Mouse (Mus musculus) naive thymus-derived CD4-positive, alpha-beta T cell, adult 2 months (primary cell): ENCODE results near the gene Sbno1.
"Not testable (repeated sequence)": the region's sequence is repeated elsewhere in the genome, so short reads cannot be mapped to it uniquely, and the experiment has no call there.

Source experiments
- DNase-seq: peaks from one replicate; pipeline ENCODE4 v3.0.0-alpha.2; 2011; ENCODE audit warnings: low read depth

Gene Sbno1

GRCm38 (mm10) chr5:124425412-124426259 lies at the start of gene Sbno1:
Sbno1 (minus strand) TSS chr5:124426001.
- DNase-seq = peak; percentile 96

DNA sequence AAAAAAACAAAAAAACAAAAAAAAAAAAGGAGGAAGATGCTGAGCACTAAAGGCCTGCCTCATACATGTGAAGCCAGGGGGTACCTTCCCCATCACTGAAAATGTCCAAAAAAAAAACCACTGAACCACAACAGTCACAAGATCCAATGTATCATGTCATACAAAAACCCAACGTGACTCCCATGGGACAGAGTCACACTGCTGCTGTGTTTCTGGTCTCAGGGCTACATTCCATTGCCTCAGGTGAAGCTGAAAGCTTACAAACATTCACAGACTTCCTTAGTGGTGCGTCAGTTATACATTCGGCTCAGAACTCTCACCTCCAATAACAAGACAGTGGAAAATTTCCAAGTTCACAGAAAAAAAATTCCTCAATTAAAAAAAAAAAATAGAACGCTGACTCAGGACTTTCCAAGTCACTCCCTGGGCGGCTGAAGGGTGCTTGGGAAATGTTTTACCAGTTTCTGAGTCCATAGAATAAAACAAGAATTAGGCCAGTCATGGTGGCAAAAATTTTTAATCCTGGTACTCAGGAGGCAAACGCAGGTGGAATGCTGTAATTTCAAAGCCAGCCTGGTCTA lies 44.9 kb upstream of the Sbno1 start:
- no peak for DNase-seq

- DNase-seq = no peak
Observed at GRCm38 (mm10) chr5:124469486-124469885, 43.7 kb upstream of the Sbno1 start.

- no peak for DNase-seq
Observed at GRCm38 (mm10) chr5:124468365-124468764, 42.6 kb upstream of the Sbno1 start.

DNA sequence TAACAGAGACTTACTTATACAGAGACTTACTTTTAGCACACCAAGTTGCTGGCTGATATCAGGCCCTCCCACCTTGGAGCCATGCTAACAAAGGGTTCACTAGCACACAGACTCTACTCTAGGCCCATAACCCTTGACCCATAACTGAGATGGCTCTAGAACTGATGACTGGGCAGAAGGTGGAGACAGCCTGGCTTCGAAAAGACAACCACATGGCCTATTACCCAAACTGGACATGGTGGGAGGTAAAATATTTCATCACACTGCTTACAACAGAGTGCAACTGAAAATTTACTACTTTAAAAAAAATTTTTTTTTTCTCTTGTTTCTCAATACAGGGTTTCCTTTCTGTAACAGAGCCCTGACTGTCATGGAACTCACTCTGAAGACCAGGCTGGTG lies 42.0 kb upstream of the Sbno1 start:
- no peak for DNase-seq

GRCm38 (mm10) chr5:124464905-124465304 lies 39.1 kb upstream of the Sbno1 start:
- DNase-seq = no peak

DNA sequence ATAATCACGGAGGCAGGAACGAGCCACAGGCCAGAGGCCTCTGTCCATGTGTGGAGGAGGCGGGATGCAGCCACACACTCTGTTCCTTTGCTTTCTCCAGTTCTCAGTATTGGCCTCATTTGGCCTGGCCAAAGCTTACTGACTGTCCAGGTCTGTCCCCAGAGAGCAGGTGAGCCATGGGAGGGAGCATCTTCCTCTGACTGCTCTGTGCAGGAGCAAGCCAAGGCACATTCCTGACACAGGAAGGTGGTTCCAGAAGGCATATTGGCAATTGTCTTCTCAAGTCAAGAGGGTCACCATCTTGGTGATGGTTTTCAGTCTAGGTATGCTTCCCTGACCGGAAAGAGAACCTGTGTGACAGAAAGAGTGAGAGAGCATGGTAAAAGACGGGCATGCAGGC lies 37.7 kb upstream of the Sbno1 start:
- no peak for DNase-seq

DNA sequence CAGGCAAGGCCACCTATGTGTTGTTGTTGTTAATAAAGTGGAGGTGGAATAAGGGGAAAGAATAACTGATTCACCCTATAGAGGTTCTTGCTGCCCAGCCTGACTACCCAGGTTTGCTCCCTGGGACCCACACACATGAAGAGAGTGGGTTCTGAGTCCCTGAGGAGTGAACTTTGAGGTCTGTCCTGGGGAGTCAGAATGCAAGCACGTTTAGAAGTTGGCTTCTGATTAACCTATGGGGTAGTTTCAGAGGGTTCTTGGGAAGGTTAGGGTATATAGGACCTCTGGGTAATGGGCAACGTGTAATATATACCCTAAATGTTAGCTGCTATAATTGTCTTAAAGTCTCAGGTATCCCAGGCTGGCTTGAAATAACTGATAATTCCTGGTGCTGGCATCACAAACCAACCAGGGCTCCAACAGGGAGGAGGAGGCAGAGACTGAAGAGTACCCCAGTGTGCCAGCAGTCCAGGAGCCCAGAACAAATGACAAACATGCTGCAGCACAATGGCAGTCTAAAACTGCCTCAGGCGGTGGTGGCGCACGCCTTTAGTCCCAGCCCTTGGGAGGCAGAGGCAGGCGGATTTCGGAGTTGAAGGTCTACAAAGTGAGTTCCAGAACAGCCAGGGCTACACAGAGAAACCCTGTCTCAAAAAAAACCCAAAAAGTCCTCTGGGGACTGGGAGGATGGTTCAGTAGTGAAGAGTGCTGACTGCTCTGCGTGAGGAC lies 36.7 kb upstream of the Sbno1 start:
- no peak for DNase-seq

GRCm38 (mm10) chr5:124460922-124461321 lies 35.1 kb upstream of the Sbno1 start:
- not testable (repeated sequence) for DNase-seq

DNA sequence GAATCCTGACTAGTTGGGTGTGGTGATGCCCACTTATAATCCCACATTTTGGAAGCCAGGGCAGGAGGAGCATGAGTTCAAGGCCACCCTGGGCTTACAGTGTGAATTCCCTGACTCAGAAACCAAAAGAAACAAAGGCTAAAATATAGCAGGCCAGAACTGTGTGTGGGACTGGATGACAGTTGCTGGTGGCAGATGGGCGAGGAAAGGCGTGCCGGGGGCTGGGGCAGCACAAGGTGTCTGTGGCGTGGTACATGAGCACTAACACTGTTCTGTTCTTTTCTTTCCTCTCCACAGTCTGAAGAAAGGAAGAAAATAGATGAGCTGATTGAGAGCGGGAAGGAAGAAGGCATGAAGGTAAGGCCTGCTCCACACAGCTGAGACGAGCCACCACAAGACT lies 31.0 kb upstream of the Sbno1 start:
- no peak for DNase-seq

DNA sequence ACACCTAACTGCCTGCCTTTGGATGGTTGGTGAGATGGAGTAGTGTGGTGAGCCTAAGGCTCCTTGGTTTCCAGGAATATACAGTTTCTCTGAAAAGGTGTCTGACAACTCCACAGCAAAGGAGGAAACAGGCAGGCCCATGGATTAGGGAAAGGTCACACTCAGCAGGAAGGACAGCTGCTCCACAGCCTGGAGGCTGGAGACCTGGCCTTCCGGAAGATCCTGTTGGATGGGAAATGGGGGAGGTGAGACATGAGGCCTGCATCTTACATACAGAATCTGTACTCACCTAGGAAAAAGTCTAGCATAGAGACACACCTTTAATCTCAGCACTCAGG lies 28.2 kb upstream of the Sbno1 start:
- no peak for DNase-seq

DNA sequence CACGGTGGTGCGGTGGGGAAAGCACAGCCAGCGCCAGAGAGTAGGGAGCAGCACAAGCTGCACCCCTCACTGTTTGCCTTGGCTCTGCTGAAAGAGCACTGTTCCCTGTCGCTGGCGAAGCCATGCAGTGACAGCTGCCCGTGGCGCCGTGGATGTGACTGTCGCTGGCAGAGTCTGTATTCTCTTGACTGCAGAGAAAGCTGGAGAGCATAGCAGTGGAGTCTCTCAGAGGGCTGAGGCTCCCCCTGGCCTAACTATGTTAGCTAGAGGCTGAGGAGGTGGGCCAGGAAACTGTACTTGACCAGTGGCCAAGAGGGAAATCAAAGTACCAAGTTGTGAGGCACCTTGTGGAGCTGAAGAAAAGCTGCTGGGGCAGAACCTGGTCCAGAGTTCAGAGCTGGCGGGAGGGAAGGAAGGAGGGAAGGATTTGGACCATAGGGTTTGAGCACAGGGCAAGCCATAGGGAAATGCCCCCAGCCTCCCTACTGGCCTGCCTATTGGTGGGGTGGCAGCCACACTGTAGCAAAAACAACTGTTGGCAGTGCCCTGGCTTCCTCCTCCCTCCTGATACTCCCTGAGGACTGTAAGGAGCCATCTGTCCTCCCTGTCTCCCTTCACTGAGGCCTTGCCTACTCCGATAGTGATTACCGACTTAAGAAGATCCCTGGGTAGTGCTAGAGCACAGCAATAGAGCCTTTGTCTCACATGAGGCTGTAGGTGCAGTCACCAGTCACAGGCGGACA lies 27.7 kb upstream of the Sbno1 start:
- DNase-seq = no peak

DNA sequence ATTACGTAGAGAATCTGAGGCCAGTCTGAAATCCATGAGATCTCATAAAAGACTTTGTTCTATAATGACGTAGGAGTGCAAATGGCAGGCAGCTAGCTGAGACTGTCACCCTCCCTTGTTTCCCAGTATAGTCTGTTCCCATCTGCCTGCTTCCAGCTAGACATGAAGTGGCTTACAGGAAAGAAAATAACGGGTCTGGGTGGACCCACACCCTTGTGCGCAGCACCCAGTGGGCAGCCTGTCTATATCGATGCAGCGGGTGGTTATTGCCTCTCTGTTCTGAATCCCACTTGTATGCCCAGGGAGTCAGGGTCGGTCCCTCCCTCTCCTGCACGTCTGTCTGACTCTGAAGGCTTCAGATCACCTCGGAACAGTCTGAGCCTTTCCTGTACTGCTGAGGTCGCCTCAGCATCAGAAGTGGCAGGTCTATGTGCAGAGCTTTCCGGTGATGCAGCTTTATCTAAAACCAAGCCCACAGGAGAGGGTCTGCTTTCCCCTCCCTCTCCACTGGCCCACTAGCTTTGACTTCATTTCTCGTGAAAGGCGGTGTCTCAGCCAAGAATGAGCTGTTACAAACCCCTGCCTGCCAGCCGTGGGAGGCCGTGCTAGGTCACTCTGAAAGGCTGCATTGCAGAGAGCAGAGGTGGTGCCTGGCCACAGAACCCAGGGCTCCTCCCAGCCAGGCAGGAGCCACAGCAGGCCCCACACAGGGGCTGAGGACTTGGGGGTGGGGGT lies 26.9 kb upstream of the Sbno1 start:
- DNase-seq = no peak

DNA sequence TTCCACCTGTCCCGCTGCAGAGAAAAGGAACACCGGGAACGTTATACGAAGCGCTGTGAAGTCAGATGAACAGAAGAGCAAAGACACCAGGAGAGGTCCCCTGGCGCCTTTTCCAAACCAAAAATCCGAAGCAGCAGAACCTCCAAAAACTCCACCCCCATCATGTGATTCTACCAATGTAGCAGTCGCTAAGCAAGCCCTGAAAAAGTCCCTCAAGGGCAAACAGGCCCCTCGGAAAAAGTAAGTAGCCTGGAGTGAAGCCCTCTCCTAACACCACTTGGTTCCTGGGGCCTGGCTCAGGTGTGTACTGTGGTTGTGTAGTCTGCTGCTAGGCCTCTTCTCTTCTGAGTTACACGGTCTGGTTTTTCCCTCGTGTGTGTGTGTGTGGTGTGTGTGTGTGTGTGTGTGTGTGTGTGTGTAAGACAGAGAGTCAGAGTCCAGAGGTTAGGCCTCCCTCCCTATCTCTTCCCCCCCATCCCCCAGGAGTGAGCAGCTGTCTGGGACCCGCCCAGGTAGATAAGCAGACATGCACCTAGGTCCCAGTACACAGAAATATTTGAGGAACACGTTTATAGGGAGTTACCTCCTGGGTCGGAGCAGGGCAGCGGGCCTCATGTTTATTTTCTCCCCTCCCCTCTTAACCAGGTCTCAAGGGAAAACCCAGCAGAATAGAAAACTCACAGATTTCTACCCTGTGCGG lies 25.0 kb upstream of the Sbno1 start:
- no peak for DNase-seq

- no peak for DNase-seq
Observed at GRCm38 (mm10) chr5:124450051-124450450, 24.2 kb upstream of the Sbno1 start.

GRCm38 (mm10) chr5:124449494-124449893 lies 23.7 kb upstream of the Sbno1 start:
- DNase-seq = no peak

DNA sequence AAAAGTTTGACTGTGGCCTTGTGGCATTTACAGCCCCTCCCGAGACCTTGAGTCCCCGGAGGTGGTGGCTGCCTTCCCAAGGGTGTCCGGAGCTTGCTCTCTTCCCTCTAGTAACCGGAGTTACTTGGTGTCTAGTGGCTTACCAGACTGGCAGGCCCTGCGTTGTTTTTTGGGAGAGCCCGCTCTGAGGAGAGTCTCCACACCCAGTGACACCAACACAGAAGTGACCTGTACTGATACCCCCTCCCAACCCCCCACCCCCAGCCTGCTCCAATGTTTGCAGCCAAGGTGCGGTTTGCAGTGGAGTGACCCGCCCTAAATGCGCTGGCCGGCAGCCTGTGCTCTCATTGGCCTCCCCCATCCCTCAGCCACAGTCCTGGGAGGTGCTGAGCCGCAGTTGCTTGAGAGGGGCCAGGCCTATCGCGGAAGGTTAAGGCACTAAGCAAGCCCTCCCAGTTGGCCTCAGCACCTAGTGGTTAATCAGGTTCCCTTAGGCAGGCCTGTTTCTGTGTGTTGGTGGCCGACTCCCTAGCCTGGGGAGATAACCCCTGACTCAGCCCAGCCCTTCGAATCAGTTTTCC lies 20.6 kb upstream of the Sbno1 start:
- DNase-seq = peak; percentile 25

DNA sequence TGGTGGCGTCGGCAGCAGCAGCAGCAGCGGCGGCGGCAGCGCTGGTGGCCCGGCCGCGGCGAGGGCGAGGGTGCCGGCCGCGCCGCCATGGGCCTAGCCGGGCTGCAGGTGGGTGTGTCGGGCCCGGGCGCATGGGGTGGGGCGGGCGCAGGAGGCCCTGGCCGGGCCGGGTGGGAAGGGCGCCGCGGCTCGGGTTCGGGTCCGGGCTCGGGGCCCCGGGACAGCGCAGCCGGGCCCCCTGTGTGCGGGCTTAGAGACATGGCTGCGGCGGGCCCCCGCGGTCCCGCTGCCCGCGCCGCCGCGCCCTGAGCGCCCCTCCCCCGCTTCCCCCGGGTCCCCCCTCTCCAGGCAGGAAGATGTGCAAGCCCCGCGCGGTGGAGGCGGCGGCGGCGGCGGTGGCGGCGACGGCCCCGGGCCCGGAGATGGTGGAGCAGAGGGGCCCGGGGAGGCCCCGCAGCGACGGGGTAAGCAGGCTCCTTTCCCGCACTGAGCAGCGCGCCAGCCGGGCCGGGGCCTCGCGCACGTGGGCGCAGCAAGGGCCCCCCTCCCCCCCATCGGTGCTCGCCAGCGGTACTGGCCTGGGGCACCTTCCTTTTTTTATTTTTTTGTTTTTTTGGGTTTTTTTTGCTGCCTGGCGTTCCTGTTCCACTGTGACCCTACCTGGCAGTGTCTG lies 20.0 kb upstream of the Sbno1 start:
- DNase-seq = peak; percentile 51

- DNase-seq = peak; percentile 80
Observed at GRCm38 (mm10) chr5:124444661-124445561, 19.1 kb upstream of the Sbno1 start.
